Mouse (Mus musculus) neural tube, embryonic 14.5 days (tissue): ENCODE results near the gene Cnot4. TPM values are rescaled to one million over a fixed set of nuclear protein-coding genes. Genes with fewer than 3 reads are reported as not detected.

ENCODE experiments used
- ATAC-seq: fragments of 200-750 bp; cut with Nextera tagmentation; 2 replicates; pipeline ENCODE4 v1.8.0; 2017; ENCODE audit warnings: low read depth, mild to moderate bottlenecking, moderate TSS enrichment, moderate library complexity
- H3K27ac ChIP-seq: fragments of 300-500 bp; sonication (generic); 2 replicates; pipeline ENCODE4 v1.5.1; 2014; ENCODE audit warnings: low read depth, mild to moderate bottlenecking, control low read depth, low read length, moderate library complexity, mixed read lengths
- H3K27me3 ChIP-seq: fragments of 300-500 bp; sonication (generic); 2 replicates; pipeline ENCODE4 v1.6.1; 2014; ENCODE audit warnings: low read length; ENCODE audit not compliant: control insufficient read depth, insufficient read depth
- H3K36me3 ChIP-seq: fragments of 300-500 bp; sonication (generic); 2 replicates; pipeline ENCODE4 v1.6.1; 2014; ENCODE audit warnings: low read length, mixed read lengths; ENCODE audit not compliant: control insufficient read depth, insufficient read depth
- H3K4me1 ChIP-seq: fragments of 300-500 bp; sonication (generic); 2 replicates; pipeline ENCODE4 v1.6.1; 2014; ENCODE audit warnings: low read length; ENCODE audit not compliant: control insufficient read depth, insufficient read depth
- H3K4me2 ChIP-seq: fragments of 300-500 bp; sonication (generic); 2 replicates; pipeline ENCODE4 v1.6.1; 2014; ENCODE audit warnings: mild to moderate bottlenecking, low read depth, low read length, control low read depth
- H3K4me3 ChIP-seq: fragments of 300-500 bp; sonication (generic); 2 replicates; pipeline ENCODE4 v1.5.1; 2014; ENCODE audit warnings: low read depth, low read length, control low read depth, mixed read lengths
- H3K9ac ChIP-seq: fragments of 300-500 bp; sonication (generic); replicated peaks from 2 replicates; pipeline ENCODE4 v1.6.1; 2014; ENCODE audit warnings: low read depth, mild to moderate bottlenecking, control low read depth, low read length, mixed read lengths
- H3K9me3 ChIP-seq: fragments of 300-500 bp; sonication (generic); 2 replicates; pipeline ENCODE4 v1.6.1; 2016; ENCODE audit warnings: low read length; ENCODE audit not compliant: control insufficient read depth
- WGBS: fragments of 180-500 bp; shearing (Covaris S2); extraction: QIAGEN DNeasy Blood & Tissue Kit; methylation state at CpG from one replicate; pipeline ENCODE4 v1.1.7; 2014; 5-methylcytosine and 5-hydroxymethylcytosine counted together
- polyA plus RNA-seq: library from polyadenylated mRNA; unstranded; fragments of >200 nt; fragmentation: Nextera tagmentation; extraction: Ambion mirVana; gene quantifications from 2 replicates; pipeline ENCODE4 v1.2.1, GENCODE M21; 2014

The Cnot4 gene
- polyA plus RNA-seq, 1 experiment from 2014 or later: 41.9 TPM

GRCm38 (mm10) chr6:35147726-35148422 lies 14.3 kb upstream of the Cnot4 start:
- H3K36me3 ChIP-seq: no peaks in the 10 kb centered on the region
- no peaks in the 10 kb centered on the region for H3K9me3 ChIP-seq
- H3K4me2 ChIP-seq: no peak overlapping the region
- H3K9ac ChIP-seq: no peak overlapping the region
- no peak overlapping the region for H3K27ac ChIP-seq
- no peaks in the 10 kb centered on the region for H3K27me3 ChIP-seq
- no peak for ATAC-seq
- H3K4me1 ChIP-seq: no peaks in the 10 kb centered on the region
- no peak overlapping the region for H3K4me3 ChIP-seq
- WGBS: 80% methylated on average over 3 of the region's 3 CpGs

DNA sequence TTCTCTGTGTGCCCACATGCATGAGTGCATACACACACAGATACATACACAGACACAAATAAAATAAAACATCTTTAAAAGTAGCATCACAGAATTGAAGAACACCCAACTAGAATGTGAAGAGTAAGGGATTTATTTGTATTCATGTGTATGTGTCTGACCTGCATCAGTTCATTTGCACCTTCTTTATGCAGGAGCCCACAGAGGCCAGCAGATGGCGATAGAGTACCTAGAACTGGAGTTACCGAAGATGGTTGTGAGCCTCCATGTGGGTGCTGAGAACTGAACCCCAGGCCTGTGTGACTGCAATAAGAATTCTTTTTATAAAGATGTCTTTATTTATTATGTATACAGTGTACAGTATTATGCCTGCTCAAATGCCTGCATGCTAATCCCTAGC lies 12.0 kb upstream of the Cnot4 start:
- WGBS: 79% methylated on average over 2 of the region's 2 CpGs
- no peak overlapping the region for H3K4me2 ChIP-seq
- ATAC-seq: no peak

DNA sequence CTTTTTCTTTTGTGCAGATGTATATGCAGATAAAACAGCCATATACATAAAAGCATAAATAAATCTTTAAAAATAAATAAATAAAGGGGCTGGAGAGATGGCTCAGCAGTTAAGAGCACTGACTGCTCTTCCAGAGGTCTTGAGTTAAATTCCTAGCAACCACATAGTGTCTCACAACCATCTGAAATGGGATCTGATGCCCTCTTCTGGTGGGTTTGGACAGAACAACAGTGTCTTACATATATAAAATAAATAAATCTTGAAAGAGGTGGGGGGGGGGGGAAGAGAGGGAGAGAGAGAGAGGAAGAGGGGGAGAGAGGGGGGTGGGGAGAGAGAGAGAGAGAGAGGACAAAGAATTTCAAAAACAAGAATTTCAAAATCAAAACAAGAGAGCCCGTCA lies 6.8 kb upstream of the Cnot4 start:
- H3K27me3 ChIP-seq: no peaks in the 10 kb centered on the region
- no peak for ATAC-seq
- no peak overlapping the region for H3K9ac ChIP-seq
- no peaks in the 10 kb centered on the region for H3K36me3 ChIP-seq
- WGBS: 88% methylated on average over 1 of the region's 1 CpGs
- H3K9me3 ChIP-seq: no peaks in the 10 kb centered on the region
- no peaks in the 10 kb centered on the region for H3K4me1 ChIP-seq
- no peak overlapping the region for H3K4me3 ChIP-seq
- no peak overlapping the region for H3K4me2 ChIP-seq
- no peak overlapping the region for H3K27ac ChIP-seq

More for the DNA sequence above, 12.0 kb upstream of the Cnot4 start:
- Histone ChIP-seq H3K36me3 (no peaks in the 10 kb centered on the region), H3K4me1 (no peaks in the 10 kb centered on the region), H3K27me3 (no peaks in the 10 kb centered on the region), H3K4me3 (no peak overlapping the region), H3K9ac (no peak overlapping the region), H3K9me3 (no peaks in the 10 kb centered on the region), H3K27ac (no peak overlapping the region)

DNA sequence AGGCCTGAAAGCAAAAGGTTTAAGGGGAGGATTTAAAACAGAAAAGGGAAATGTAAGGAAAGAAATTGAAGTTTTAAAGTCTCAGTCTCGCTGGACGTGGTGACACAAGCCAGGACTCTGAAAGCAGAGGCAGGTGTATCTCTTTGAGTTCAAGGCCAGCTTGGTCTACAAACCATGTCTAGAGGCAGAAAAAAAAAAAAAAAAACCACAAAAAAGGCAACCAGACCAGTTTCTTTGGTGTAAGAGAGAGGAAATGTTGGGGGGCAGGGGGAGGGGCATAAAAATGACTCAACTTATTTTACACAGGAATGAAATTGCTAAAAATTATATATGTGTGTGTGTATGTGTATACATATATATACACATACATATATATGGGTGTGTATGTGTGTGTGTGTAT lies 1.3 kb upstream of the Cnot4 start:
- Histone ChIP-seq H3K4me3 (no peak overlapping the region), H3K9ac (no peak overlapping the region), H3K4me1 (peaks cover 9% of the 10 kb centered on the region; the same call in 1 of the 2 replicates), H3K9me3 (no peaks in the 10 kb centered on the region), H3K36me3 (no peaks in the 10 kb centered on the region), H3K4me2 (peak overlapping the region; percentile 79; the same call in 1 of the 2 replicates), H3K27me3 (no peaks in the 10 kb centered on the region), H3K27ac (no peak overlapping the region)
- WGBS: 70% methylated on average over 2 of the region's 2 CpGs
- ATAC-seq: no peak

- ATAC-seq: peak; percentile 92
- H3K36me3 ChIP-seq: no peaks in the 10 kb centered on the region
- peak overlapping the region; percentile 57 for H3K9ac ChIP-seq
- H3K4me3 ChIP-seq: peak overlapping the region; percentile 50
- peak overlapping the region; percentile 80 for H3K4me2 ChIP-seq
- H3K27me3 ChIP-seq: no peaks in the 10 kb centered on the region
- H3K4me1 ChIP-seq: peaks cover 9% of the 10 kb centered on the region; the same call in 1 of the 2 replicates
- H3K9me3 ChIP-seq: no peaks in the 10 kb centered on the region
- peak overlapping the region; percentile 86 for H3K27ac ChIP-seq
- 0% methylated on average over 24 of the region's 25 CpGs for WGBS
Observed at GRCm38 (mm10) chr6:35133246-35133578, 312 bp downstream of the Cnot4 start.

DNA sequence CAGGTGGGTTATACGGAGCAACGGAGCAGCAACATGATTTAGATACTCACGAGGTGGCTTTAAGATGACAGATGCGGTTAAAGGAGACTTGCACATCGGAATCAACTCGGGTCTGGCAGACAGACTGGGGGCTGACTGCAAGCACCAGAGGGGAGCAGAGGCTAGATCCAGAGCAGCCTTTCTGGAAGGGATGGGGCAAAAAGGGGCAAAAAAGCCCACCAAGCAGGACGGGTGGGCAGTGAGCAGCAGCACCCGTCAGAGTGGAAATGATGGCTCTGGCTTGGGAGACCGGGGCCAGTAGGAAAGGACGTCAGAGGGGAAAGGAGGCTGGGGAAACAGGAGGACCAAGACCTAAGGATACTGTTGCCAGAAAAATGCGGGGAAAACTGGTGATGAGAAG lies 718 bp downstream of the Cnot4 start:
- Histone ChIP-seq H3K27me3 (no peaks in the 10 kb centered on the region), H3K4me1 (peaks cover 9% of the 10 kb centered on the region; the same call in 1 of the 2 replicates), H3K9me3 (no peaks in the 10 kb centered on the region), H3K9ac (peak overlapping the region; percentile 57), H3K4me2 (peak overlapping the region; percentile 80), H3K4me3 (peak overlapping the region; percentile 50), H3K36me3 (no peaks in the 10 kb centered on the region), H3K27ac (peak overlapping the region; percentile 86)
- WGBS: 1% methylated on average over 11 of the region's 11 CpGs
- peak; percentile 7 for ATAC-seq

DNA sequence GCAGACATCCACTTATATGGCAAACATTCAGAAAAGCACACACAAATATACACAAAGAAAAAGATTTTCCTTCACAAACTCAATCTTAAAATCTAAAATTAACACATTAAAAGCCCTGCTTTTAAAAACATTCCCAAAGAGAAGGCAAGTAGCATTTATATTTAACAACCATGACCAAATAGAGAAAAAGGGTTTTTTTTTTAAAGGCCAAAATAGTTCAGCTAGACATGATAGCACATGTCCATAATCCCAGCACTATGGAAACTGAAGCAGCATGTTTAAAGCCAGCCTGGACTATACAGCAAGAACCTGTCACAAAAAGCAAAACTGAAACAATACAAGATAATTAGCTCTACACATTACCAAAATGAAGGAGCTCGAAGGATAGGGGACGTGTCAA lies 11.0 kb downstream of the Cnot4 start:
- Histone ChIP-seq H3K36me3 (no peaks in the 10 kb centered on the region), H3K9ac (no peak overlapping the region), H3K27ac (no peak overlapping the region), H3K4me1 (no peaks in the 10 kb centered on the region), H3K4me3 (no peak overlapping the region), H3K9me3 (no peaks in the 10 kb centered on the region), H3K27me3 (no peaks in the 10 kb centered on the region), H3K4me2 (no peak overlapping the region)
- WGBS: 96% methylated on average over 2 of the region's 2 CpGs
- no peak for ATAC-seq

- no peaks in the 10 kb centered on the region for H3K4me1 ChIP-seq
- 97% methylated on average over 3 of the region's 3 CpGs for WGBS
- H3K4me2 ChIP-seq: no peak overlapping the region
- no peak overlapping the region for H3K9ac ChIP-seq
- no peaks in the 10 kb centered on the region for H3K27me3 ChIP-seq
- H3K9me3 ChIP-seq: no peaks in the 10 kb centered on the region
- no peaks in the 10 kb centered on the region for H3K36me3 ChIP-seq
- H3K4me3 ChIP-seq: no peak overlapping the region
- ATAC-seq: no peak
- no peak overlapping the region for H3K27ac ChIP-seq
Observed at GRCm38 (mm10) chr6:35121925-35122324, 11.6 kb downstream of the Cnot4 start.

GRCm38 (mm10) chr6:35102457-35102856 lies 31.1 kb downstream of the Cnot4 start:
- Histone ChIP-seq H3K9me3 (no peaks in the 10 kb centered on the region), H3K4me3 (no peak overlapping the region), H3K36me3 (no peaks in the 10 kb centered on the region), H3K27me3 (no peaks in the 10 kb centered on the region), H3K9ac (no peak overlapping the region), H3K4me2 (no peak overlapping the region), H3K27ac (no peak overlapping the region), H3K4me1 (no peaks in the 10 kb centered on the region)
- no peak for ATAC-seq
- WGBS: 100% methylated on average over 1 of the region's 1 CpGs
